Mouse (Mus musculus): ENCODE measurements around the gene Ang. TPM values are rescaled to one million over a fixed set of nuclear protein-coding genes. Genes with fewer than 3 reads are reported as not detected.

Ang gene
- total and polyA plus RNA-seq, 3 experiments: not detected

DNA sequence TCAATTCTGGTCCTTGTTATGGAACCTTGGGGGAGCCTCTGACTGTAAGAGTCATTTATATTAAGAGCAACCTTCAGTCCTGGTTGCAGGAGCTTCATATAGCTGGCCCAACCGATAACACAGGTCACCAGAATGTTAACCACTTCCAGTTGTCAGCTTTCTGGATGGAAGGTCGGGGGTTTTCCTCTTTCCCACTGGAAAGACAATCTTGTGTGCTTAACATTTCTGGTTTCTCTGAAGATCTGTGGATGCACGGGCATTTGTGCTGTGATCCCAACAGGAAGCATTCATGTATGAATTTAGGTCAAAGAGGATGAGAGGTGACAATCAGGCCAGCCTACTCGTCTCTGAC, 38.6 kb downstream of the Ang start:
- H3K27ac ChIP-seq (ENCODE audit: control insufficient read depth, low read depth, low read length): peak overlapping the region; percentile 95
- H3K4me3 ChIP-seq (ENCODE audit: control insufficient read depth in 1 of 2, insufficient read depth in 1 of 2, low read depth in 2 of 2, low read length in 2 of 2): peak overlapping the region; percentile 60 to 75
- H3K79me2 ChIP-seq (ENCODE audit: control insufficient read depth, insufficient read depth, low read length, poor library complexity): peaks cover 7% of the 10 kb centered on the region
- H3K27me3 ChIP-seq (ENCODE audit: control insufficient read depth in 1 of 2, insufficient read depth in 2 of 2, low read length in 2 of 2): no peaks in the 10 kb centered on the region
- DNase-seq (ENCODE audit: low read depth, low spot score): peak; percentile 67
- H3K4me1 ChIP-seq (ENCODE audit: control insufficient read depth in 1 of 2, insufficient read depth in 2 of 2, low read length in 2 of 2): peaks cover 13 to 41% of the 10 kb centered on the region in 2 experiments
- H3K9ac ChIP-seq (ENCODE audit: control insufficient read depth, low read depth, low read length, poor library complexity, severe bottlenecking): peak overlapping the region; percentile 74
- peaks cover 0 to 37% of the 10 kb centered on the region in 2 experiments; a peak in 2 of 4 replicates for H3K36me3 ChIP-seq (ENCODE audit: control insufficient read depth in 1 of 2, insufficient read depth in 2 of 2, low read length in 2 of 2)
- no peaks in the 10 kb centered on the region for H3K9me3 ChIP-seq (replicated peaks; ENCODE audit: insufficient read depth, low read length)
- TF ChIP-seq ZMIZ1 (IDR thresholded peaks at IDR 0.05; ENCODE audit: low read depth, low read length): no peak
- no peak for TF ChIP-seq ELF1 (IDR thresholded peaks at IDR 0.05; ENCODE audit: low read depth, low read length)
- no peak for TF ChIP-seq ETS1 (IDR thresholded peaks at IDR 0.05; ENCODE audit: low read depth, low read length)
- no peak for TF ChIP-seq TBP (IDR thresholded peaks at IDR 0.05; ENCODE audit: low read depth, low read length)
- TF ChIP-seq KAT2A (conservative IDR thresholded peaks at IDR 0.05; ENCODE audit: low read depth, low read length): no peak
- TF ChIP-seq TAL1 (IDR thresholded peaks at IDR 0.05; ENCODE audit: low read length): peak; percentile 54
- TF ChIP-seq NELFE (IDR thresholded peaks at IDR 0.05; ENCODE audit: low read depth, low read length): no peak
- TF ChIP-seq JUND (IDR thresholded peaks at IDR 0.05; ENCODE audit: low read depth, low read length): no peak
- peak in 1 of 2 experiments; percentile 32; a peak in 2 of 4 replicates for TF ChIP-seq EP300 (IDR thresholded peaks at IDR 0.05; ENCODE audit: low read depth in 1 of 2, low read length in 2 of 2)

DNA sequence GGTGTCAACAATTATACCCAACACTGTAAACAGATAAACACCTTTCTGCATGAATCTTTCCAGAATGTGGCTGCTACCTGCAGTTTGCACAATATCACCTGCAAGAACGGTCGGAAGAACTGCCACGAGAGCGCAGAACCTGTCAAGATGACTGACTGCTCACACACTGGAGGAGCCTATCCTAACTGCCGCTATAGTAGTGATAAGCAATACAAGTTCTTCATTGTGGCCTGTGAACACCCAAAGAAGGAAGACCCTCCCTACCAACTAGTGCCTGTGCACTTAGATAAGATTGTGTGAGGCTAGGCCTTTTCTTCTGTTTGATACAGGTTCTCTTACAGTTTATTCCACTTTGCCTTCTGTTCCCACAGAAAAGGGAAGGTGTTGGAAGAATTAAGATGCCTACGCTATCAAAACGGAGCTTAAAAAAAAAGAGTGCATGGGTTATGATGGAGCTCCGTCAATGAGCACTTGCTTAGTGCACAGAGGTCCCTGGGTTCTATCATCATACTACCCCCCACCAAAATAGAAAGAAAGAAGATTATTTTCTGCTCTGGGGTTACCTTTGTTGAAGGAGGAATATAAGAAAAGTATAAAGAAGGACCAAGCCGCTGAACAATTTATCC, 39.5 kb downstream of the Ang start:
- Histone ChIP-seq H3K9ac (ENCODE audit: control insufficient read depth, low read depth, low read length, poor library complexity, severe bottlenecking) (peak overlapping the region; percentile 74), H3K27ac (ENCODE audit: control insufficient read depth, low read depth, low read length) (peak overlapping the region; percentile 97), H3K4me3 (ENCODE audit: control insufficient read depth in 1 of 2, insufficient read depth in 1 of 2, low read depth in 2 of 2, low read length in 2 of 2) (peak overlapping the region; percentile 60 to 75), H3K4me1 (ENCODE audit: control insufficient read depth in 1 of 2, insufficient read depth in 2 of 2, low read length in 2 of 2) (peaks cover 12 to 36% of the 10 kb centered on the region in 2 experiments), H3K27me3 (ENCODE audit: control insufficient read depth in 1 of 2, insufficient read depth in 2 of 2, low read length in 2 of 2) (no peaks in the 10 kb centered on the region), H3K36me3 (ENCODE audit: control insufficient read depth in 1 of 2, insufficient read depth in 2 of 2, low read length in 2 of 2) (peaks cover 0 to 37% of the 10 kb centered on the region in 2 experiments; a peak in 2 of 4 replicates), H3K79me2 (ENCODE audit: control insufficient read depth, insufficient read depth, low read length, poor library complexity) (peaks cover 7% of the 10 kb centered on the region), H3K9me3 (replicated peaks; ENCODE audit: insufficient read depth, low read length) (no peaks in the 10 kb centered on the region)
- peak; percentile 94 for DNase-seq (ENCODE audit: low read depth, low spot score)
- 0 out of 2 replicates have a peak, but pooled peaks have one; percentile 26 for TF ChIP-seq MAX (IDR thresholded peaks at IDR 0.05; ENCODE audit: low read length)
- TF ChIP-seq RCOR1 (IDR thresholded peaks at IDR 0.05; ENCODE audit: low read depth, low read length): peak; percentile 69
- peak; percentile 77 for TF ChIP-seq NELFE (IDR thresholded peaks at IDR 0.05; ENCODE audit: low read depth, low read length)
- no peak for TF ChIP-seq E2F4 (IDR thresholded peaks at IDR 0.05; ENCODE audit: borderline replicate concordance, low read depth, low read length)
- no peak for TF ChIP-seq GABPA (IDR thresholded peaks at IDR 0.05; ENCODE audit: low read depth, low read length)
- no peak for TF ChIP-seq USF1 (IDR thresholded peaks at IDR 0.05; ENCODE audit: low read depth, low read length)
- TF ChIP-seq POLR2A (IDR thresholded peaks at IDR 0.05; ENCODE audit: control insufficient read depth in 1 of 2, insufficient read depth in 1 of 2, low read depth in 1 of 2, low read length in 2 of 2, poor library complexity in 1 of 2): peak; percentile 40 to 93; a peak in 3 of 4 replicates
- peak; percentile 96 for TF ChIP-seq TAL1 (IDR thresholded peaks at IDR 0.05; ENCODE audit: low read length)
- 0 out of 2 replicates have a peak, but pooled peaks have one; percentile 68 for TF ChIP-seq UBTF (IDR thresholded peaks at IDR 0.05; ENCODE audit: borderline replicate concordance, insufficient read depth, low read depth, low read length)
- no peak for TF ChIP-seq SMC3 (IDR thresholded peaks at IDR 0.05; ENCODE audit: low read depth, low read length)
- TF ChIP-seq CHD1 (IDR thresholded peaks at IDR 0.05; ENCODE audit: low read depth, low read length): 0 out of 2 replicates have a peak, but pooled peaks have one; percentile 18
- TF ChIP-seq GATA1 (IDR thresholded peaks at IDR 0.05; ENCODE audit: low read depth, low read length): peak; percentile 99
- TF ChIP-seq USF2 (IDR thresholded peaks at IDR 0.05; ENCODE audit: borderline replicate concordance in 1 of 2, insufficient read depth in 1 of 2, low read depth in 1 of 2, low read length in 2 of 2): no peak
- peak; percentile 82; the same call in 1 of the 2 replicates for TF ChIP-seq POLR2AphosphoS2 (IDR thresholded peaks at IDR 0.05; ENCODE audit: low read length)
- no peak for TF ChIP-seq RAD21 (IDR thresholded peaks at IDR 0.05; ENCODE audit: low read depth, low read length)
- no peak; the same call in 1 of the 2 replicates for TF ChIP-seq ZMIZ1 (IDR thresholded peaks at IDR 0.05; ENCODE audit: low read depth, low read length)
- TF ChIP-seq JUND (IDR thresholded peaks at IDR 0.05; ENCODE audit: low read depth, low read length): no peak
- peak; percentile 91 for TF ChIP-seq ETS1 (IDR thresholded peaks at IDR 0.05; ENCODE audit: low read depth, low read length)
- peak; percentile 91 for TF ChIP-seq ZNF384 (IDR thresholded peaks at IDR 0.05; ENCODE audit: low read depth, low read length)
- no peak for TF ChIP-seq ELF1 (IDR thresholded peaks at IDR 0.05; ENCODE audit: low read depth, low read length)
- peak; percentile 98 to 99 for TF ChIP-seq EP300 (IDR thresholded peaks at IDR 0.05; ENCODE audit: low read depth in 1 of 2, low read length in 2 of 2)
- peak; percentile 94 for TF ChIP-seq TBP (IDR thresholded peaks at IDR 0.05; ENCODE audit: low read depth, low read length)
- peak; percentile 93 for TF ChIP-seq MYB (IDR thresholded peaks at IDR 0.05; ENCODE audit: low read depth, low read length)
- TF ChIP-seq BHLHE40 (IDR thresholded peaks at IDR 0.05; ENCODE audit: borderline replicate concordance, low read depth, low read length): peak; percentile 46; the same call in 1 of the 2 replicates
- TF ChIP-seq HCFC1 (IDR thresholded peaks at IDR 0.05; ENCODE audit: low read depth, low read length): 0 out of 2 replicates have a peak, but pooled peaks have one; percentile 51
- TF ChIP-seq NRF1 (IDR thresholded peaks at IDR 0.05; ENCODE audit: insufficient read depth, low read depth, low read length, poor library complexity, severe bottlenecking): no peak
- TF ChIP-seq TCF12 (IDR thresholded peaks at IDR 0.05; ENCODE audit: low read depth, low read length): peak; percentile 98
- TF ChIP-seq KAT2A (conservative IDR thresholded peaks at IDR 0.05; ENCODE audit: low read depth, low read length): no peak
